Mouse (Mus musculus) midbrain, embryonic 16.5 days (tissue): ENCODE results near the gene Gm3012. TPM values are rescaled to one million over a fixed set of nuclear protein-coding genes. Genes with fewer than 3 reads are reported as not detected.
"Not testable (repeated sequence)": the region's sequence is repeated elsewhere in the genome, so short reads cannot be mapped to it uniquely, and the experiment has no call there.

Experiments
- ATAC-seq: fragments of 200-750 bp; cut with Nextera tagmentation; 2 replicates; pipeline ENCODE4 v1.8.0; 2017; ENCODE audit warnings: moderate TSS enrichment
- H3K27ac ChIP-seq: fragments of 300-500 bp; sonication (generic); 2 replicates; pipeline ENCODE4 v1.5.1; 2014; ENCODE audit warnings: mild to moderate bottlenecking, low read length, mixed read lengths
- H3K27me3 ChIP-seq: fragments of 300-500 bp; sonication (generic); 2 replicates; pipeline ENCODE4 v1.6.1; 2014; ENCODE audit warnings: low read depth, low read length, mixed read lengths; ENCODE audit not compliant: control insufficient read depth, insufficient read depth
- H3K36me3 ChIP-seq: fragments of 300-500 bp; sonication (generic); 2 replicates; pipeline ENCODE4 v1.6.1; 2014; ENCODE audit warnings: mild to moderate bottlenecking, low read length, moderate library complexity, mixed read lengths; ENCODE audit not compliant: control insufficient read depth, insufficient read depth
- H3K4me1 ChIP-seq: fragments of 300-500 bp; sonication (generic); 2 replicates; pipeline ENCODE4 v1.6.1; 2014; ENCODE audit warnings: mild to moderate bottlenecking, low read length, mixed read lengths; ENCODE audit not compliant: control insufficient read depth, insufficient read depth
- H3K4me2 ChIP-seq: fragments of 300-500 bp; sonication (generic); 2 replicates; pipeline ENCODE4 v1.6.1; 2014; ENCODE audit warnings: mild to moderate bottlenecking, low read length, mixed read lengths
- H3K4me3 ChIP-seq: fragments of 300-500 bp; sonication (generic); 2 replicates; pipeline ENCODE4 v1.5.1; 2014; ENCODE audit warnings: low read depth, mild to moderate bottlenecking, low read length, moderate library complexity, mixed read lengths
- H3K9ac ChIP-seq: fragments of 300-500 bp; sonication (generic); 2 replicates; pipeline ENCODE4 v1.6.1; 2014; ENCODE audit warnings: low read depth, low read length, mixed read lengths
- H3K9me3 ChIP-seq: fragments of 300-500 bp; sonication (generic); replicated peaks from 2 replicates; pipeline ENCODE4 v1.6.1; 2014; ENCODE audit warnings: mild to moderate bottlenecking, low read length, mixed read lengths; ENCODE audit not compliant: control insufficient read depth, poor library complexity, severe bottlenecking
- WGBS: fragments of 180-500 bp; shearing (Covaris S2); extraction: QIAGEN DNeasy Blood & Tissue Kit; methylation state at CpG from one replicate; pipeline ENCODE4 v1.1.7; 2014; 5-methylcytosine and 5-hydroxymethylcytosine counted together
- polyA plus RNA-seq: library from polyadenylated mRNA; unstranded; fragments of >200 nt; fragmentation: Nextera tagmentation; extraction: Ambion mirVana; gene quantifications from 2 replicates; pipeline ENCODE4 v1.2.1, GENCODE M21; 2015

The Gm3012 gene
- polyA plus RNA-seq = not detected in 2 replicates

GRCm38 (mm10) chr14:3634212-3634611, at the start of gene Gm3012:
TSS of gene Gm3012 (plus strand) at chr14:3634512.
- not testable (repeated sequence) for H3K27ac ChIP-seq, H3K9me3 ChIP-seq, ATAC-seq, H3K4me1 ChIP-seq, H3K36me3 ChIP-seq, H3K27me3 ChIP-seq, H3K9ac ChIP-seq, H3K4me2 ChIP-seq, H3K4me3 ChIP-seq
- WGBS = no CpG with 5 or more reads among the region's 2 CpGs

DNA sequence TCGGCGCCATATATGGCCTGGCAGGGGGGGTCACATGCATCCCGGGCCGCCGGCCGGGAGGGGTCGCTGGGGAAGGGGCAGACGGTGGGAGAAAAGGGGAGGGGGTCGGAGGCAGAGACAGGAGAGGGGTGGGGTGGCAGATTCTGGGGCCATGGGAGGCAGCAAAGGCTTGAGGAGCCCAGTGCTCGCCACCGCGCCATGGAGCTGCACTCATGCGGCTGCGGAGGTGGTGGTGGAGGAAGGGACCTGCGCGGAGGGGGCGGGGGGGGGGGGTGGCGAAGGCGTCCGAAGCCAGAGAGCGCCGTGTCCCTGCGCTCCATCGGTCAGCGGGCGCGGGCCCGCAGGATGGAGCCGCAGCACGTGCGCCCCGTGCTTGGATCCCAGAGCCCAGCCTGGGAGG, 17.4 kb downstream of the Gm3012 start, which contains the start of gene Gm3020:
TSS of gene Gm3020 (plus strand) at position 301 of the 400 bp plus-strand sequence.
- ATAC-seq, H3K27me3 ChIP-seq, H3K4me3 ChIP-seq, H3K4me2 ChIP-seq, H3K27ac ChIP-seq, H3K36me3 ChIP-seq, H3K9me3 ChIP-seq, H3K4me1 ChIP-seq, H3K9ac ChIP-seq: not testable (repeated sequence)
- no CpG with 5 or more reads among the region's 32 CpGs for WGBS

GRCm38 (mm10) chr14:3688483-3688882, 54.2 kb downstream of the Gm3012 start, which contains the start of gene Gm3043:
TSS of gene Gm3043 (plus strand) at chr14:3688783.
- not testable (repeated sequence) for H3K9ac ChIP-seq, ATAC-seq, H3K9me3 ChIP-seq, H3K27ac ChIP-seq, H3K4me3 ChIP-seq, H3K4me2 ChIP-seq, H3K4me1 ChIP-seq, H3K36me3 ChIP-seq, H3K27me3 ChIP-seq
- no CpG with 5 or more reads among the region's 3 CpGs for WGBS

Other genes starting within 250 kb of the Gm3012 start
- gene Gm10413, start 239.4 kb upstream of the Gm3012 start, polyA plus RNA-seq = not detected in 2 replicates
- 21.4 and 24.8 TPM in 2 replicates for gene Gm10409, start 221.9 kb upstream of the Gm3012 start, polyA plus RNA-seq
- gene Gm3005, start 206.4 kb upstream of the Gm3012 start, polyA plus RNA-seq = 8.8 and 10.9 TPM in 2 replicates
- 0.29 TPM in 1 of 2 replicates, not detected in the other for gene Gm10408, start 185.1 kb upstream of the Gm3012 start, polyA plus RNA-seq
- 21.4 and 24.8 TPM in 2 replicates for gene Gm3020, start 17.5 kb downstream of the Gm3012 start, polyA plus RNA-seq
- not detected in 2 replicates for gene Gm3043, start 54.3 kb downstream of the Gm3012 start, polyA plus RNA-seq
- gene Gm3002, start 175.6 kb downstream of the Gm3012 start, polyA plus RNA-seq = 5.2 and 7.2 TPM in 2 replicates
- 0.93 TPM in 1 of 2 replicates, not detected in the other for gene Gm3033, start 211.7 kb downstream of the Gm3012 start, polyA plus RNA-seq
- gene Gm2916, start 249.7 kb downstream of the Gm3012 start, polyA plus RNA-seq = not detected in 2 replicates